Mouse (Mus musculus) retina, postnatal 7 days (tissue): ENCODE measurements around the gene Adamts16.
"Not testable (repeated sequence)": the region's sequence is repeated elsewhere in the genome, so short reads cannot be mapped to it uniquely, and the experiment has no call there.

Experiments used
- DNase-seq: peaks from one replicate; pipeline ENCODE4 v3.0.0-alpha.2; 2012; ENCODE audit warnings: low read depth, low spot score

The Adamts16 gene

DNA sequence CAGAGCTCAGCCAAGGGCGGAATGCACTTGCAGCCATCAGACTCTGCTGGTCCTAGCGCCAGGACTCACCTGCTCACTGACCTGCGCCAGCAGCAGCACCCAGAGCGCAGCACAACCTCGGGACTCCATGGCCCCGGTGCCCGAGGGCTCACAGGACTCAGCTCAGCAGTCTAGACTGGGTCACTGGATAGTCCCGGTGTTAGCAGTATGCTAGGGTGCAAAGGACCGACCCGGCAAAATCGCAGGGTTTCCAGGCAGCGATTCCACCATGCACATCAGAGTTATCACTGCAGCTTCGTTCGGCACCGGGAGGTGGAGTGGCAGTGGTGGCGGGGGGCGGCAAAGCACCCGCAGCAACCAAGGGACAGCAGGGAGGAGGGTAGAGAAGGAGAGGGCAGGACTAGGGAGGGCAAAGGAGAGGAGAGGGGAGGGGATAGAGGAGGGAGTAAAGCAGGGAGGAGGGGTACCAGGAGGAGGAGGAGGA is at the start of gene Adamts16:
Adamts16 (minus strand) TSS at position 391 of the 484 bp plus-strand sequence.
- no peak for DNase-seq

DNA sequence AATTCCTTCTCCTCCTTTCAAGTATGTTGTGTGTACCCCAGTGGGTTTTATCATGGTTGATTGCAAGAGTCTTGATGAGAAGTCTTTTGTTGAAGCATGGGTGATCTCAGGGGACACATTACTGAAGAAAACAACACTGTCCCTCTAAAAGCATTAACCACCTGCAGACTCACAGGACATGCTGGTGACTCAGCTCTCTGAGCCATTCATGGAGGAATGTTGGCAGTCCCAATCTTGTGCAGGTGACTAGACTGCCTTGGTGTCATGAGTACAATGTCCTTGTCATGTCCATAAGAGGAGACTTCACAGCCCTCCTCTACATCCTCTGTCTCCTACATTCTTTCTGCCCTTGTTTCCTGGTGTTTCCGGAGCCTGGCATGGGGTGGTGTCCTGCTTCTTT is 45.5 kb upstream of the Adamts16 start:
- DNase-seq, result no peak

DNA sequence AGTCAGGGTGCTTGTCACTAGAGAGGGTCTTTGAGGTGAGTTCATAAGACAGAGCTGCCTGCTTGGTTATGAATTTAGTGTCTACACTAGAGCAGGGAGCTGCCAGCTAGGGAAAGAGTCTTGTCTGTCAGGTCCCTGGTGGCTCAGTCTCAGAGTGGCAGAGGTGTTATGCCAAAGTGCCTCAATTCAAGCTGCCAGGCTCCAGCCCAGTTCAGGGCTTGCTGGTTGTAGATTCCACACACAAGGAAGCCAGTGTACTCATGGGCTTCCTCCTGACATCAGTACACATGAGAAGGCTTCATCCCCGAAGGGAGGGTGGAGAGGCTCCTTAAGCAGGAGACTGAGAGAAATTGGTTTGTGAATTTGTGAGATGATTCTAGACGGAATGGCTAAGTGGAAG is 43.4 kb upstream of the Adamts16 start:
- no peak for DNase-seq

DNA sequence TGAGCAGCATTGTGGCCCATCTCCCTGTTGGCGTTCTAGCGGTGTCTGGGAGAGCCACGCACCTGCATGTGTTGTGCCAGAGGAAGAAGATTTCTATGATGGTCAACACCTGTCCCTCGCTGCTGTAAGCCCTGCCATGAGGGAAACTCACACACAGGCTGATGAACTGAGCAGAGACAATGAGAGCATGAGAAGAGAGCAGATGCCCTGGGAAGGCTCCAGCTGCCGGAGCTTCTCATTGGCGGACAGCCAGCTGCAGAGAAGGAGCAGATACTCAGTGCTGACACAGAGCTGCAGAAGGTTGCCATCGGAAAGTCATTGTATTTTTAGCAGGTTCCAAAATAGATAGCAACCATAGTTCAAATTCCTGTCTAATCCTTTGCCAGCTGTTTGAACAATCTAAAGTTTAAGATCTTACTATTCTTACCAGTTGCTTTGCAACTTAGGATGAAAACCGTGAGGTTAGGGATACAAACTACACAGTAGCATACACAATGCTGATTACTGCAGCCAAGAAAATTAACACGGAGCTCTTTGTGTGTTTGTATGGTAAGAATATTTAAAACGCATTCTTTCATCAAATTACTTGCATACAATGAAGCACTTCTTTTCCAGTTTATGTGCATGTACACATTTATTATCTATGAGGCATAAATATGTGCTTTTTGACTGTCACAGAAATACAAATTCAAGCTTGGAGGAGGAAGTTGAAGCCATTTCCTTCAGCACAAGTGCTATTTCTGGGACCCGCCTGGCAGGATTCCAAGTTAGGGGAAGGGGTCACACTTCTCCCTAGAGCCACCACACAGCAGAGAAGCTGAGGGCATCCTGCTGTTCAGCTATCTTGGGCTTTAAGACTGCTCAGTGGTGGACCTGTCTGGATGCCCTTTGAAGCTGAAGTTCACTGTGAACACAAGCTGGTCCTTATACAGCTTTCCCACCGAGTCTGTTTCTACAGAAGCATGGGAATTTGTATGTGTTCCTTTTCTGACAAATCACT is 42.6 kb upstream of the Adamts16 start:
- DNase-seq, result no peak

DNA sequence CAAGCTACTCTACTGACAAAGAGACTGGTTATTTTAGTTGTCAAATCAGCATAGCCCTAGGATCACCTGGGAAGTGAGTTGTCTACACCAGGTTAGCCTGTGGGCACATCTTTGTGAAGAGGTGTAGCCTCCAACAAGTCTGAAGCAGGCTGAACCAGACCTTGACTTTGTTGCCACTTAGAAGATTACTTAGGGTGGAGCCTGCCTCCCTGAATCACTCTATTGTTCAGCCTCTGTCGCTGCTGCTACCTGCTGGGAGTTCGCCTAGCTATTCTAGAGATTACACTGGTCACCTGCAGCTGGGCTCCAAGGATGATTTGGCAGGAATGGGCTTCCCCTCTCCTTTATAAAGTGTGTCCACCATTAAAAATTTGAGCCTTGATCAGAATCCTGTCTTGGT is 38.4 kb upstream of the Adamts16 start:
- DNase-seq, result not testable (repeated sequence)

DNA sequence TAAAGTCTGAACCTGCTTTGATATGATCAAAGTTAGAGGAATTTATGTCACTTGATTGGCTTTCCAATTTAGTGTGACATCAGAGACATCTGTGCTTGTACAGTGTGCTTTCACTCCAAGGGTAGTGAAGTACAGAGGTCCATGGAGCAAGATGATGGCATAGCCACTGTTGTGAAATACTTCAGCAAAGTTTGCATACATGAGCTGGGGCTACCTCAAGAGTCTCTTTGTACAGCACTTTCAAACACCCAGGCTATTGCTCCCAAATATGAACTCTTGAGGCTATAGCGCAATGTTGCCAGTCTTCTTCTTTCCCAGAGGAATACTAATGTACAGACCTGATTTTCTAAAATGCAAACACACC is 35.9 kb upstream of the Adamts16 start:
- DNase-seq, result no peak

DNA sequence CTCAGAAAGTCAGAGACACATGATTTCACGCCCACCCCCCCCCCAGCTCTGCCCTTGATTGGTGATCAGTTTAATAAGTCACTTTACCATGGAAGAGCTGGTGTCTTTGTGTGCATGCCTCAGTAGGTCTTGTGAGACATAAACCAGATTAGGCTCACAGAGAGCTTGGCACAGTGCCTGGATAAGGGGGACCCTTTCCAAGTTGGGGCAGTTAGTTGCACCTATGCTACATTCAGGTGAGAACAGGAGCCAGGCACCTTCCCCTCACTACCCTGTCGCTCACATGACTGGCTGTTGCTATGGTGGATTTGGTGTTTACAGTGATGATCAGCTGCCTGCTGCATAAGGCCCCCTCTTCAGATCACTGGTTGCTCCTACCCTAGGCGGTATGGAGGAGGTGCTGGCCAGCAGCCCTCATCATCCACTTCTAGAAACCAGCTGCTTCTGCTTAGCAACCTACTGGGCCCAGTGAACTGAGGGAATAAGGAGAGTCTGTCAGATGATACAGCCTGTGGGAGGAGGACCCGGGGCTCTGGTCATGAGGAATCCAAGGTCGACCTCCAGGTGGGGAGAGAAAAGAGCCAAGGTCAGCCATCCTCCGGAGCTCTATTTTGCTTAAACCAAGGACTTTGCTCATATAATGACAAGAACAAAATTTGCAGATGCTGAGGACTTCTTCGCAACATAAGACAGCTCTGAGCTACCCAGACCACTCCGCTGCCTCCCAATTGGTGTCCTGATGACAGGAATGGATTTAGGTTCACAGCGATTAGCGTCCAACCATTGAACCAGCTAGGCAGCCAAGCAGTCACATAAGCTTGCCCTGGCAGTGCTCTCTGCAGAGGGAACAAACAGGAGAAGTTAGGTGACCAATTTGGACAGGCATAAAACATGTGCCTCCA is 35.3 kb upstream of the Adamts16 start:
- no peak for DNase-seq

DNA sequence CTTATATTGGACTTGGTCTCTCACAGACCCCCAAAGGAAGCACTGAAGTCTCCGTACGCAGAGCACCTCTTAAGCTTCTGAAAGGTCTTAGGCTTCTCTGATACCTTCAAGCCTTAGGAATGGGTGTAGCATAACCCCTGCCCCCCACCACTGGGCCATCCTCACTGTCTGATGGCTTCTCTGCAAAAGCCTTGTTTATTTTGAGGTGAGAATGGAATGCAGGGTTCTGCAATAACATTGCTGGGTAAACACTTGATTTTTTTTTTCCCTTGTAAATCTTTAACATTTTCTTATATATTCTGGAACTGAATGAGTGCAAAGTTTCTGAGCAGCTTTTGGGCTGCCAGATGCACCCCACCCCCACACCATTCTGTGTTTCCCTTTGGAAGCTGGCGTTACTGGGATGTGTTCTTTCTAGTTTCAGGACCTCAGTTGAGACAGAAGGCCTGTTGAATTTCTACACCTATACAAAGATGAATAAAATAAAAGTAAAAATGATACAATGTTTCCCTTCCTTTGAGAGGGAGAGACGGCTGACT is 33.9 kb upstream of the Adamts16 start:
- no peak for DNase-seq

DNA sequence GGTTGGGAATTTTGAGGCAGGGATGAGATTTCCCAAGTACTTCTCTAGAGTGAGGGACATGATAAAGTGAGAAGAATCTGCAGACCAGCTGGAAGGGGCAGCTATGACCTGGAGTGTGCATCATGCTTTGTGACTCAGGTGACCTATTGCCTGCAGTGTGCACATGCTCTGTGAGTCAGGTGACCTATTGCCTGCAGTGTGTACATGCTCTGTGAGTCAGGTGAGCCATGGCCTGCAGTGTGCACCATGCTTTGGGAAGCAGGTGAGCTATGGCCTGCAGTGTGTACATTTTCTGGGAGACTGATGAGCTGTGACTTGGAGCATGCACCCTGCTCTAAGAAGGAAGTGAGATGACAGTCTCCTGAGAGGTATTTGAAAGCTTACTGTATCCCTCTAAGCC is 33.1 kb upstream of the Adamts16 start:
- no peak for DNase-seq

DNA sequence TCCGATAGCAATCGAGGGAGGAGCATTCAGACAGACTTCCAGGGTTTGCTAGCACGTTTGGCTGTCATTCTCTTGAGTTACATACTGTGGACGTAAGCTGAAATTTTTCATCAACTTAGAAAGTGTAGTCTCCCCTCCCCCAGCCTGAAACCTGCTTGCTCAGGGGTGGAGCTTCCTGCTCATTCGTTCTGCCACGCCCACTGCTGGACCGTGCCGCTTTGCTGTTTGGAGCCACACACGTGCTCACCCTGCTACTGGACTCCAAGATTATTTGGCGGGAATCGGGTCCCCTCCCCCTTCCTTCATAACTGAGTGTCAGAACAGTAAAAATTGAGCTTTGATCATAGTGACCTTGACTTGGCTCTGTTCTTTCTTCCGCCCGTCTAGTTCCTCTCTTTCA is 32.2 kb upstream of the Adamts16 start:
- not testable (repeated sequence) for DNase-seq

DNA sequence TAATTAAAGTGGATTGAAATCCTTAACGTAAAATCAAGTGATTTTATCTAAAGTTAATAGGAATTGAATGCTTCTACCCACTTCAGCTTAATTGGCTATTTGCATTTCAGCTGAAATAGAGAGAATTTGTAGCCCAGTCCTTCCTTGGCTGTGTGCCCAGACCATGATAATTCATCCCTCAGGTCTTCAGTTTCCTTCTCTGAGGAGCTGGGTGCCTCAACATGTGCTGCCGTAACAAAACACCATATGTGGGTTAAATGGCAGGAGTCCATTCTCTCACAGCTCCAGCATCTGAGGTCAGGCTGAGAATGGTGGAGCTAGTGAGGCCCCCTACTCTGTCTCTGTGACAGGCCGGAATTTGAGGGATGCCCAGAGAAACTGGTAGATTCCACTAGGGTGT is 29.4 kb upstream of the Adamts16 start:
- no peak for DNase-seq

DNA sequence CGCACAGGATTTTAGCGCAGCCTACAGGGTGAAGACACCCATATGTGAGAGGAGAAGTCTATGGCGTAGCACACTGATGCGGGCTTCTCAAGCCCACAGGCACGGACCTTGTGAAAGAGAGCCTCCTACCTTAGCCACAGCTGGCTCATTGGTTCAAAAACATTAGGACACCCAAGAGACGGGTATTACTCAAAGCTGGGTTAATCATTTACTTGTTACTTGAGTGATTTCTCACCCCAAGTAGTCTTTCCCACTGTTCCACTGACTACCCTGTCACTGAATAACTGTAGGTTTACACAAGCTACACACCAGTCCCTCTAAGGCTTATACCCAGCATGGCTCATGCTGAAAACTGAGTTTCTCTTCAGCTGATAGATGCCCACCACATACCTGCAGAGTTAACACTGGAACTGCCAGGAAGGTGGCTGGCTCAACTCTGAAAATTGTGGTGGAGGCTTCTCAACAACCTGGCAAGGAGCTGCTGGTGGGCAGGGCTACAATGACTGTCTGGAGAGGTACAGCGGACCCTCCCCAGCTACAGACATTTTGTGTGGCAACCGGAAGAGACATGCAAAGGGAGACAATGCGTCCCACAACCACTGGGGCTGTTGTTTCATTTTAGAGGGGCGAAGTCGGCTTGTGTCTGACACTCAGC is 25.5 kb upstream of the Adamts16 start:
- DNase-seq, result no peak

DNA sequence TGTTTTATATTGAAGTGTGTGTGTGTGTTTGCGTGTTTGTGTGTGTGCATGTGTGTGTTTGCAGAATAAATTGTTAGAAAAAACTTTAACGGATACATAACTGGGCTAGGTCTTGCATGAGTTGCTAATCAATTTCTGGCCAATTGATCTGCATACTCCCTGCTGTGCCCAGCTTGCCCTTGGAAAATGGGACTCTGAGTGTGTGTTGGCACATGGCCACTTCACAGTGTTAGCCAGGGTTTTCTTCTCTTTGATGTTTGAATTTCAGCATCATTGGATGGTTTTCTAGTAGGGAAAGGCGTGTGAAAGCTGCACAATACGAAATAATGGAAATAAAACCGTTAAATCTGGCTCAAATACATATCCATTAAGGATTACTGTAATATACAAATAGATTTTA is 24.3 kb upstream of the Adamts16 start:
- no peak for DNase-seq

DNA sequence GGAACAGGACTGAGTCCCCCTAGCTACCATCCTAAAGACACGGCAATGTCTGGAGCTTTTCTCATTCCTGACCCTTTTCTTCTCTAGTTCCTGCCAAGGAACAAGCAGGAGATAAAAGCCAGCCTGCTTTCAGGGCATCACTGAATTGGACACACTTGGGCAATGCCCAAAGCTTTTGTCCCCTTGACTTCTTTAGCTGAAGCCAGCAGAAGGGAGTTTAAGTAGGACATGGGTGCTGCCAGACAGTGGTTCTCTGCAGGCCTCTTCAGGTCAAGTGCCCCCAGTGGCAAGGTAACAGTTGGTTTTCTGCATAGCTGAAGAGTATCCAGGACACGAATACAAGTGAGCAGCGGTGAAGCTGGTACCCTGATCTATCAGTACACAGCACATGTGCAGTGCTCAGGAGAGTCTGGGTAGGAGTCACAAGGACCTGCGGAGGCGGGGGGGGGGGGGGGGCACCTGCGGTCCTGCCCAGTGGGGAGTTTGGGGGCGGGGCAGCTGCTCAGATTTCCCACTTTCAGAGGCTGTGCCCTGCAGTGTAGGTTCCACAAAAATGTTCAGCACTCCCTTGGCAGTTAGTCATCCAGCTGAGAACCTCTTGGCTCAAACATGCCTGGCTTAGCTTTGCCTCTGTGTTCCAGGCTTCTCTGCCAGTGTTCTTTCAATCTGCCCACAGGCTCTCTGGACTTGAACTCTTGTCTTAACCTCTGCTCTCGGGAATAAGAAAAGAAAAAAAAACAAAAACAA is 20.7 kb upstream of the Adamts16 start:
- no peak for DNase-seq

DNA sequence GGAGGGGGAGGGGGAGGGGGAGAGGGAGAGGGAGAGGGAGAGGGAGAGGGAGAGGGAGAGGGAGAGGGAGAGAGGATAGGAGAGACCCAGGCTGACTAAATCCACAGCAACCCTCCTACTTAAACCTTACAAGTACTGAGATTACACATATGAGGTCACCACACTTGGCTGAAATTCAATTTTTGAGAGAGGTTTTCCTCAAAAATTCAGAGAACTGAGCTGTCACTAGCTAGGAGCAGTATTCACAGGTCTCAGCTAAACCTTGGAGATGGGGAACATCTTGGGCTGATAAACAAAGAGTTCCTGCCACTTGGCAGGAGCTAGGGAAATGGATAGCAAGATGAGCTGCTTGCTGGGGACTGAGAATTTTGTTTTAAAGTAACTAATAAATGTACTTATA is 12.0 kb upstream of the Adamts16 start:
- no peak for DNase-seq

DNA sequence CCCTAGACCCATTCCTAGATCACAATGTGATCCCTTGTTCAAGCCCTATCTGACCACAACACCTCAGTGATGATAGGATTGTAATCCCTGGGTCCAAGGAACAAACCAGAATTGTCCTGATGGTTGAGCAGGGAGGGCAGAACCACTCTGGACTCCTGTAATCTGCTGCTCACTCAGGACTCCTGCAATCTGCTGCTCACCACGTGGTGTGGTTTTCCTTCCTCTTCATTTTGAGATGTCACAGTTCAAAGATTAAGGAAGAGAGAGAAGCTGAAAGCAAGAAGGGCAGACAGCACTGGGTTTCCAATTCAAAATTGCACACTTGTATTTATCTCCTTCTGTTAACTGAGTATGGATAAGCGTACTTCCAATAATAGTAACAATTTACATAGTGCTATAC is 5.3 kb upstream of the Adamts16 start:
- no peak for DNase-seq

DNA sequence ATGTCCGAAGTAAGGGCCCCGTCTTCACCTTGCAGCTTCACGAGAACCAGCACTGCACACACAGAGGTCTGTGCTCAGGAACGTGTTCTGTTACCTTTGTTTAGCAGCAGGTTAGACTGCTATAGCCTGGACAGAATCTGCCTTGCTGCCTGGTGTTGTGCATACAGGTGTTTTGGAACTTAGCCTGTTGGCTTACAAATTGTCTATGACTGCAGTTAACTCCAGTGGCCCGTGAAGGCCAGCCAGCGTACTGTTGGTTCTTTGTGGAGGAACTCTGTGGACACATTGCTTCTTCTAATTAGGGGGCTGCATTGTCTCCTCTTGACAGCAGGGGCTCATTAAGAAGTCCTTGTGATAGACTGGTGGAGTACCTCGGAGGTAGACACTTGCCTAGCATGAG is 3.9 kb upstream of the Adamts16 start:
- DNase-seq, result no peak

DNA sequence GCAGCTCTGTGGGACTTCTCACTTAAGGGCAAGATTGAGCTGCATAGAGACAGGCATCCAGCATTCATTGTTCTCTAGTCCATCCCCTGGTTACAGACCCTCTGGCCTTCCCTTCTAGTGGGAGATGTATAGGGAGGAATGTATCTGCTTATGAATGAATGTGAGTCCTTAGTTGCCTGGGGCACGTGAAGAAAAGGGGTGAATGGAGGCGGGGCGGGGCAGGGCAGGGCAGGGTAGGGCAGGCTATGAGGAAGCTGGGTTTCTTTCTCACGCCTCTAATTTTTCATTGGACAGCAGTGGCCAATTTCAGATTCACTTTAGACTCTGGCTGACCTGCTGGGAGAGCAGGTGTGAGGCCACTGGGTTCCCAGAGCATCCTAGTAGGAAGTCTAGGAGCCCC is 515 bp upstream of the Adamts16 start:
- DNase-seq, result no peak

DNA sequence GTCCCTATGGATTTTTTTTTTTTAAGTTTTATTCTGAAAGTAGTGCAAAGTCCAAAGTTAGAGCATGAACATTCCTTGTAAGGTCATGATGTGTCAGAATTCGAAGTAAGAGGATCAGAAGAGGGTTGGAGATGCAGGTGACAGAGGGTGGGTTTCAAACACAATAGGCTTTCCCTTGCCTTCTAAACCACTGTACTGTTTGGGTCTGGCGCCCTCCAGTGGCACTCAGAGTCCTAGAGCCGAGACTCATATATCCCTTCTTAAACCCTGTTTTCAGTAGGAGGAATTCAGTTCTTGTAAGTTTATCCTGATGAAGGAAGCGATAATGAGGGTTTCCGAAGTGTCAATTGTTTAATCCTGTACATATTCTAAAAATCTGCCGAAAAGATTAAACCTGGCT is 1.4 kb downstream of the Adamts16 start:
- DNase-seq, result peak; percentile 57

DNA sequence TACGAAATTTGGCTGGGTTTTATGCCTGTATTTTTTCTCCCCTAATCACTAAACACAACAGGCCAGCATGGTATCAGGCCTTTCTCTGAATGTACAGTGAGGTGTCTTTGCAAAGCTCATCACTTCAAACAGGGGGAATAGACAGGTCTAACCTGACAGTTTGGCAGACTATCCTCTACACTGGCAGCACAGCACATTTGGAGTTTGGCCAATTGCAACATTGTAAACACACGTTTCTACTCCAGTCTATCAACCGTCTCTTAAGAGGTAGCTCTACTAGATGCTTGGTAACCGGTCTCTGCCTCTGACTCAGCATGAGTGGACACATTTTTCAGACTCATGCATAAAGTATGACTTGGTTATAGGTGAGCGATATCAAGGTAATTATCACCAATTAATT is 4.0 kb downstream of the Adamts16 start:
- DNase-seq, result no peak

DNA sequence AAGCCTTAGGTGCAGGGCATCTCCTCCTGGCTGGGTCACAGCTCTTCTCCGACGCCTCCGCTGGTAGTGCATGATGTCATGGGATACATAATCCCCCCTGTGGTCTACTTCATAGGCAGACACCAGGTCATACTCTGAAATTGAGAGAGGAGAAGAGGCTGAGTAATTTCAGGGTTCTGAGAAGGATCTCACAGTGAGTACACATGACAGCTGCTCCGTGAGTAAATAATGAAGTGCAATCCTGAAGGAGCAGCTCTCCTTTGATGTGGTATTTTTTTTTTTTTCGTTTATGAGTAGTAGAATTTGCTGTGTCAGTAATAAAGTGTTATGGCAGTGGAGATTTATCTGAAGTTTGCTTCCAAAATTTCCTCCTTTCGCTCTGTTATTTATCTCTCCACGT is 5.4 kb downstream of the Adamts16 start:
- DNase-seq, result no peak
